Mouse (Mus musculus) kidney, postnatal 14 days (tissue): Measurements from ENCODE around the gene Gm1604a.
"Not testable (repeated sequence)": the region's sequence is repeated elsewhere in the genome, so short reads cannot be mapped to it uniquely, and the experiment has no call there.

ENCODE experiments used
- DNase-seq: peaks from one replicate; pipeline ENCODE4 v3.0.0; 2022; ENCODE audit warnings: mixed read lengths

Gm1604a gene

DNA sequence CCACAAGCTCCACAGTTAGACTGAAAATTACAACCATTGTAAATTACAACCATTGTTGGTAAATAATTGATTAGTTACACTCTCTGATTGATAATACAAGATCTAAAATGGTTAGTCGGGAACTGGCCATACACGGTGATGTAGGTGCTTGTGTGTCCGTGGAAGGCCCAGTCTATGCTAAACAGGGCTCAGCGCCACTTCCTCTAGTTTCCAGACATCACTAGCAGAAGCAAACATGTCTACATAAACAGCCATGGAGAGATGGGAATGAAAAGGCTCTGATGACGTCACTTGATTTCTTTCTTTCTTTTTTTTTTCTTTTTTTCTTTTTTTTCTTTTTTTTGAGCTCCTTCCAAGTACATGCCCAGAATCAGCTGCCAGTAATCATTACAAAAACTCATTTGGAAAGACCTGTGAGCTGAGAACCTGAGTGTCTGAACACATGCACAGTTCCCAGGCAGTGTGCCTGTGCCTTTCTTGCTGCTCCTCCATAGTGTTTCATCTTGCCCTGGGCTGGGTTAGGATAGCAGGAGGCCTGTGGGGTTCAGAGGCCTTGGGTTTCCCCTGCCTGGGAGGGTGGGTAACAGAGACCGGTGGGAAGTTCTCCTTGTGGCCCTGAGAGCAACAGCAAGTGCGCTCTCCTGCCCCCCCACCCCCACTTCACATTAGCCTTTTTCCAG is 44.3 kb downstream of the Gm1604a start:
- not testable (repeated sequence) for DNase-seq

DNA sequence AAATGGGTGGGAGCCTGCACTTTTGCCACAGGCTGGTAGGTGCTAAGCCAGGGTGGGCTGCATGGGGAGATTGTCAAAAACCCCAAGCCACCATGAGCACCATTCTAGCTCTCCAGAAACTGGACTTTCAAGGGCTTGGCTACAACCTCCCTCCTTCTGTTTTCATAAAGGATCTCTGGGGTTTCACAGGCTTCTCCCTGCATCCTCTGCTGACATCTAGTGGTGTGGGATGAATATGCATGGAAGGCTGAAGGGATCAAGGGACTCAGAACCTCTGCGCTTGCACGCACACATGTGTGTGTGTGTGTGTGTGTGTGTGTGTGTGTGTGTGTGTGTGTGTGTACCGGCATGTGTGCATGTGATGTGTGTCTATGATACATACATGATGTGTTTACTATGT is 49.1 kb downstream of the Gm1604a start:
- peak; percentile 49 for DNase-seq

DNA sequence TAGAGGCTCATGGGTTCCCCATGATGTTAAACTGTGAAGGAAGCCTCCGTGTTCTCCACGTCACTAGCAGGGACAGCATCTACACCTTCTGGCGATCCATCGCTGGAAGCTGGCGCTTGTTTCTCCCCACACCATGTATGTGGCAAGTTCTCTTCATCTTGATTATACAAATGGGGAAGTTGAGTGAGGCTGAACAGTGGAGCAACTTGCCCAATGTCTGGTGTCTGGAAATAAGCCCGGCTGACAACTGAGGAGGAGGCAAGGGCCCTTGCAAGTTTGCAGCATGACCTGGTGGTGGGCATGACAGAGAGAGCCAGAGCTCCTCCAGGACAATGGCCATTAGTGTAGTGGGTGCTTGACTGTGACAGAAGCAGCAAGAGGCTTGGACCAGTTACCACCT is 50.2 kb downstream of the Gm1604a start:
- DNase-seq, result not testable (repeated sequence)

GRCm38 (mm10) chr17:7079558-7079957 is 54.2 kb downstream of the Gm1604a start:
- DNase-seq, result peak; percentile 63

GRCm38 (mm10) chr17:7084523-7084922 is 59.2 kb downstream of the Gm1604a start:
- DNase-seq, result not testable (repeated sequence)

GRCm38 (mm10) chr17:7085469-7086168 is 60.3 kb downstream of the Gm1604a start:
- DNase-seq, result not testable (repeated sequence)

GRCm38 (mm10) chr17:7086836-7087235 is 61.5 kb downstream of the Gm1604a start:
- DNase-seq, result not testable (repeated sequence)

- not testable (repeated sequence) for DNase-seq
These were observed 72.6 kb downstream of the Gm1604a start for GRCm38 (mm10) chr17:7097835-7098519.

DNA sequence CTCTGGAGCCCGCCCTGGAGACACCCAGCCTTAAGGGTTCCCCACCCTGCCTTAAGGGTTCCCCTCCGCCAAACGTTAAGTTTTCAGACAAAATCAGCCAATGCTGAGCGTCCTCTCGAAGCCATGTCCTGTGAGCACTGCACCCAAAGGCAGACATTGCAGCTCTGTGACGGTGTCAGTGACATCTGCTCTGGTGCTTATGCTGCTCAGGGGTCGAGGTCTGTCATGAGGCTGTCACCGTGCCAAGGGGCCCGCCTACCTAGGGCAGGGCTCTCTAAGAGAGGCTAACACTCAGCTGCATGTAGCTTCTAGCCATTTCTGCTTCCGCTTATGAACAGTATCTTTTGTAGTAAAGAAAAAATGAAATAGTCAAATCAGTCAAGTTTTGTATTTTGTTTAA is 73.7 kb downstream of the Gm1604a start:
- not testable (repeated sequence) for DNase-seq

DNA sequence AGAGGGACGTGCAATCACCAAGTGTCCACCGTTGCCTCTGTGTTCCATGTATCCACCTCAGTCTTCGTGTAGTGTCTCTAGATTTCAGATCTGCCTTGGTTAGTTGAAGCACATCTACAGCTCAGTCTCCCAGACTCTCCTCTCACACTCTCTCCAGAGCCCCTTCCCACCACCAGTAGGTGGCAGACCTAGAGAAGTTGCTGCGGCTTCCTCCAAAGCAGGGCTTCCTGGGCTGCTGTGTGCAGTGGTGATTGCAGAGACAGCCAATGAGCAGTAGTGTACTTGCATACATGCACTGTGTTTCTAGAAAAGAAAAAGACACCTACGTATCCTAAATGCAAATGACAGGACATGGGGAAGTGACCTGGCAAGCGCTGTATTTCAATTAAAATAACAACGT is 77.6 kb downstream of the Gm1604a start:
- not testable (repeated sequence) for DNase-seq

- DNase-seq, result not testable (repeated sequence)
These were observed 86.3 kb downstream of the Gm1604a start for GRCm38 (mm10) chr17:7111658-7112057.

DNA sequence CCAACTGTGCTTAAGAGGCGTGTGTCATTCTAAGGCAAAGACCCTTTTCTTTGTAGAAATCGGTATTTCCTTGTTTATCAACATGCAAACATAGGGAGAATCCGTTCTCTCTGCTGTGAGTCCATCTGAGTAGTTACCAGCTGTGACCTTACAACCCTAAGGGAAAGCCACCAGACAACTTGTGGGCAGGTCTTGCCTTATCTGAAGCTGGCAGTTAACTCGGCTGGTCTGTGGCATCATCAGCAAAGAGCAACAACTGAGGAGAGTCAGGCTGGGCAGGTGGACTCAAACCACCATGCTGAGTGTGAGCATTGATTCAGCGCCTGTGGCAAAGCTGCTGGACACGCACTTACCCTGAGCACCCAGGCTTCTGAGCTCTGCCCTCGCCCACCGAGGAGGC is 90.9 kb downstream of the Gm1604a start:
- not testable (repeated sequence) for DNase-seq

GRCm38 (mm10) chr17:7120835-7121234 is 95.5 kb downstream of the Gm1604a start:
- DNase-seq, result not testable (repeated sequence)

GRCm38 (mm10) chr17:7122554-7122953 is 97.2 kb downstream of the Gm1604a start:
- not testable (repeated sequence) for DNase-seq

DNA sequence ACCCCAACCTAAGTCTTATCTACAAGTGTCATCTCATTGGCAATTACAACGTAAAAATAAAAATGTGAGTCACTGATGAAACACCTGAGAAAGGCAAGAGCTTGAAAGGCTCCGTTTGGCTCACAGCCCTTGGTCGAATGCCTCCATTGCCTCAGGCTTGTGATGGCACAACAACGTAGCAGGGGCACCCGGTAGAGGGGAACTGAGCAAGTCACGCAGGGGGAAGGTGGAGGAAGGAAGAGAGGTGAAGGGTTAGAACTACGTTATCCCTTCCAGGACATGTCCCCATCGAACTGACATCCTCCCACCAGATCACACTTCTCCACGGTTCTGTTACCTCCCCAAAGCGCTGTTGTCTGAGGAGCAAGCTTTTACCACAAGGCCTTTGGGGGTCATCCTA is 101.1 kb downstream of the Gm1604a start:
- not testable (repeated sequence) for DNase-seq

DNA sequence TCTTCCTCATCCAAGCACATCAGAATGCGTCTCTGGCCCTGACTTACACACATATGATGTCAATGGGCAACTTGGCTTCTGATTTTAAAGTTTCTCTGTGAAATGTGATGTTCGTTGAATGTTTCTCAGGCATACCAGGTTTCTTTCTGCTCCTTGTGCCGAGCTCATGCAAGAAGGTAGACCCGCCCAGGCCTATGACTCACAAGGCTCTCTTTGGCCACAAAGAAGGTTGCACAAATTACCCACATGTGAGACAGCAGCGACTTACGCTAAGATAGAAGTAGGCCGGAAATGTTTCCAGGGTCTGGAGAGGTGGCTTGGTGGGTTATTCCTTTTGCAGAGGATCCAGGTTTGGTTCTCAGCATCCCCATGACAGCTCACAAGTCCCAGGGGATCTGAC is 108.6 kb downstream of the Gm1604a start:
- DNase-seq, result not testable (repeated sequence)

DNA sequence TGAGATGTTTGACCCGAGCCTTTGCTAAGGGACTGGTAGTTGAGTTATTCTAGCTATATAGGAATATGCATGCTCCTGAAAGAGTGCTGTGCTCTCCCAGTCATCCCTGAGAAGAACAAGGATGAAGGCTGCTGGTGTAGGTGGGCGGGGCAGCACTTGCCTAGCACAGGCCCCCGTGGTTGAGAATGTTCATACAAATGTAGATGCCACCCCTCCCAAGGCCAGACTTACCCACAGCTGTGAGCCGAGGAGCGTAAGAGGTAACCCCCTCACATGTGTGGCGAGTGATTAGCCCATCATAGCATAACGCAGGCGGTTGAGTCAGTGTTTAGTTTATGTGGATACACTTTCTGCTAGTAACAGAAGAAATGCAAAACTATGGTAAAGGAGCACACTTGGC is 109.9 kb downstream of the Gm1604a start:
- not testable (repeated sequence) for DNase-seq
